Mouse (Mus musculus): ENCODE measurements at regions not wholly inside any gene's neighbourhood (a gene's known extent, or its start where the extent isn't known, plus 50 kb on each side); places are given as distances from the start of the nearest gene placed in this dataset.
"Not testable (repeated sequence)": the region's sequence is repeated elsewhere in the genome, so short reads cannot be mapped to it uniquely, and the experiment has no call there.

GRCm38 (mm10) chr14:104410730-104411129, 57.1 kb downstream of the Pou4f1 start:
- DNase-seq: no peak

DNA sequence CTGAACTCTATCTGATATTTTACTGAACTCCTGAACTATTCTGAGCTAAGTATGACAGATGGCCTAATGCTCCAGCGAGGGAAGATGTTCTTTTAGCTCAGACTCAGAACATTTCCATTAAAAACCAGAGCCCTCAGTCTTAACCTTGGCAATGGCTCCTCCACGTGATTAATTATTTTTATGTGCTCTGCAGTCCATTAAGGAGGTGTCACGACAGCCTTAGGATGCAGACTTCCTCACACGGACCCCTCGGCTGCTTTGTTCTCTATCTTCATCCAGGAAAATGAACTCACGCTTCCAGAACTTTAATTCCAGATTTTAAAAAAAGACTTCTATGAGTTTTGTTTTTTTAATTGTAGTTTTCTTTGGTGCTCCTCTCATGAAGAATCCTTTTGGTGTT, 57.5 kb downstream of the Pou4f1 start:
- DNase-seq: no peak

DNA sequence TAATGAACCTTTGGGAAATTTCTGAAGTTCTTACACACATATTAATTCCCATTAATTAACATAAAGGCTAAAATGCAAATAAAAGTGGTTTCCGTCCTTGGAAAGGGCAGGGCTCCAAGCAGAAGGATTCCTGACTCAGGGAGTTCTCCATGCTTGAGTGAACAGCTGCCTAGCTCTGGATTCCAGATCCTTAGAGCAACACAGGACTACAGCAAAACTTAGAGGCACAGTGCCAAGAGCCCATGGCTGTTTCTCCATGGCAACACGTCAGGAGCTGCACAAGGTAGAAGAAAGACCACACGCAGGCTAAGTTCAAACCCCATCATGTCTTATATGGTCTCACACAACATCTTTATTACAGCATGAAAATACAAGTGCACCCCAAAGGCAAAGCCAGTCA, 61.7 kb downstream of the Pou4f1 start:
- peak in 1 of 2 experiments; percentile 4 for DNase-seq

- no peak for DNase-seq
Measured at GRCm38 (mm10) chr14:104389297-104390071, 78.3 kb downstream of the Pou4f1 start.

GRCm38 (mm10) chr14:104388879-104389278, 78.9 kb downstream of the Pou4f1 start:
- no peak for DNase-seq

- DNase-seq: no peak
Measured at GRCm38 (mm10) chr14:104380986-104381385, 86.8 kb downstream of the Pou4f1 start.

- no peak for DNase-seq
Measured at GRCm38 (mm10) chr14:104372776-104373175, 95.0 kb downstream of the Pou4f1 start.

DNA sequence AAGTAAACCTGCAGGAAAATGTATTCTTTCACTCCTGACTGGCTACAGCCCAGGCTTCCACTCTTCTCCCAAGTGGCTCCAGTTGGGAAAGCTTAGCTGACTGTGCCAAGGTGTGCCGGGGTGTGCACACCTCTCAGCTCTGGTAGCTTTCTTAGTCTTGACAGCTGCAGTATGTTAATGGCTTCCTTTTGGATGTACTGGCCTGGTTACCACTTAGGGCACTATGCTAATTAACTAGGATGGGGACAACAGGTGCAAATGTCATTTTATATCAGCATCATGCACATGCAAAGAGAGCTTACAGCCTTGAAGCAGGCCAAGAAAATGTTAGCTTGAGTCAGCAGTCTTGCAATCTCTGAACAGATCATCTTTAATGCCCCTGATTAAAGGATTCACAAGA, 111.2 kb downstream of the Pou4f1 start:
- DNase-seq: no peak

GRCm38 (mm10) chr14:104336783-104337182, 131.0 kb downstream of the Pou4f1 start:
- not testable (repeated sequence) for DNase-seq

DNA sequence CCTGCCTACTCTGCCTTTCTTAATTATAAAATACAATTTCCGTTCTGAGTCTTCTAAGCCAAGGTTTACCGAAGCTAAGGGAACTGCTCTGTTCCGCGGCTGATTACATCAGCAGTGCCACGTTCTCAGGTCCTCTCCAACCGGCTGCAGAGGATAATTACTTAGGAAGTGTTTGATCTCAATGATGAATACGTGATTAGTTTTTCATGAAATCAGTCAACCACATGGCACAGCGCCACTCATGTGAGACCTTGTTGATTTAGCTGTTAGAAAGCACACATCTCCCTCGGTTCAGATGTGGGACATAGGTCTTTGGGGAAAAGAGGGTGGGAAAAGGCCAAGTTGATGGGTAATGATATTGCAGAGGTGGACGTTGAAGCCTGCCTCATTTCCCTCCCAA, 141.7 kb downstream of the Pou4f1 start:
- DNase-seq: no peak

DNA sequence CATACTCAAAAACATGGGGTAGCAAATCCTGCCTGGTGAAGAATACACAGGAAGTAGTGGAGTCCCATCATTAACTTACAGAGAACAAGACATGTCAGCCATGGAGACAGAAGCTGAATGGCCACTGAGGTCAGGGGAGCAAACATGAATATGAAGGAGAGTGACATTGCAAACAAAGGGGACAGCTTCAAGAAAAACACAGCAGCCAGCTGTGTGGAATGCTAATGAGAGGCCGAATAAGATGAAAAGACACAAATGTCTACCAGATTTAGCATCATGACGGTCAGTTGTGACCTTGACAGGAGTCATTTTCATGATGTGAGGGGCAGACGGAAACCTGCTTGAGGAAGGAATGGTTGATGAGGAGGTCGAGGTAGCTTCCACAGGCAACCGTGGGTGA, 167.7 kb downstream of the Pou4f1 start:
- DNase-seq: no peak

DNA sequence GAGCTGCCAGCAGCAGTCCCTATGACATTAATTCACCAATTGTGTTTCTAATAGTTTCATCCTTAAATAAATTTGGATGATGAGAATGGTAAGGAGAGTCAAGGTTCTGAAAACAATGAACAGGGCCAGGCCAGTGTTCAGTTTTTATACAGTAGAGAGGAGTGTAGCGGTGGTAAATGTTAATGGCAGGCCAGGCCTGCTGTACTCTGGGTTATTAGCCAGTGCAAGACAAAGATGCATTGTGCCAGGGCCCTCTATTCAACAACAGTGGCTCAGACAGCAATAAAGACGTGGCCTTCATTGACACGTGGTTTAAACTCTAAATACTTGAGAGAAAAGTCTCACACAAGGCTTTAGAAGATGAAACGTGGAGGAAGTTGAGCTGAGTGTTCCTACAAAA, 169.5 kb downstream of the Pou4f1 start:
- DNase-seq: no peak

DNA sequence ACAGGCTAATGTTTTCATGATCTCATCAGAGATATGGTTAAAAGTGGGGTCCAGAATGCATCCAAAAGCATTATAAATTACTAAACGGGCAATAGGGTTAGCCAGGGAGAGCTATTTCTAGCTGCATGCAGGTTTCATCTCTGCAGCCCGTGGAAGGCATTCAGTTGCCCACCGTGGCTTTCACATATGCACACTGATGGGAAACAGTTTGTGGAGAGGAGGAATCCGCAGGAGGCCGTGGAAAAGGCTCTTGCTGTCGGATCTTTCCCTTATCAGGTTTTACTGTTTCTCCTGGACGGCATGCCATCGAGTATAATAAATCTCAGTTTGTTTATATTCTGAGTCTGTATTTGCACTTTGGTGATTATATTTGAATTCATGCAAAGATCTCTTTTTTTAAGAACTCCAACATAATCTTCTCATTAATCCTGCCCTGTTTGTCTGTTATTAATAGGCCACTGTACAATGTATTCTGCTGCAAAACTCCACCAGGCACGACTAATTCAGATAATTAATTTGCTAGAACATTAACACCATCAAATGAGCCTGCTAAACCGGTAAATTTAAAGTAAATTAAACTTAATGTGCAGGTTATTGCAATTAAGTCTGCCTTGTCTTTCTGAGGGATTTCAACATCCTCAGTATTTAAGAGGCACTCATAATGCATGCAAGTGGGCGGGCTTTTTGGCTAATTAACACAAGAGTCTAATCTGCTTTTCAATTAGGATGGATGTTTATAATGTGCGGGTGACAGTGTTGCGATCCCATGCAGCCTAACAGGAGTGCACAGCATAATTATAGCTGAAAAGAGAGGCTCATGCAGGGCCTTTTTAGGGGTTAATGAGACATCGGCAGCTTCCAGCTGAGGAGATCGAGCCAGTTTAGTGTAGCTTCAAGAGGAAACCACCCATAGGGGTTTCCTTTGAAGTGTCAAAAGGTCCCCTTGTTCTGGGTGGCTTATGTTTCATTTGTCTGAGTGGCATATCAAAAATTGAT, 170.2 kb downstream of the Pou4f1 start:
- DNase-seq: no peak

DNA sequence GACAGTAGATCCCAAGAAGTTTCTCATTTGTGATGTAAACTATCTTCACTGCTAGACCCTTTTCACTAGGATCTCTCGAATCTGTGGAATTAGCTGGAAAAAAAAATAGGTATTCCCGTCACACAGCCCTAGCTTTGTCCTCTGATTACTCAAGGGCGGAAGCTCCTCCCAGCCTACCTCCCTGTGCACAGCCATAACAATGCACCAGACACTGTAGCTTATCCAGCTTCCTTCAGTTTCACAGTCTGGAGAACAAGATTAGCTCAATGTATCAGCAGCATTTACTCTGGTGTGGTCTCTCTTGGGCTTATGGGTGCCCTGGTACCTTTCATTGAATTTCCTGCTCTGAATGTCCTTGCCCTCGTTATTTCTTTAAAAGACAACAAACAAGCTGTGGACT, 174.0 kb downstream of the Pou4f1 start:
- no peak for DNase-seq

DNA sequence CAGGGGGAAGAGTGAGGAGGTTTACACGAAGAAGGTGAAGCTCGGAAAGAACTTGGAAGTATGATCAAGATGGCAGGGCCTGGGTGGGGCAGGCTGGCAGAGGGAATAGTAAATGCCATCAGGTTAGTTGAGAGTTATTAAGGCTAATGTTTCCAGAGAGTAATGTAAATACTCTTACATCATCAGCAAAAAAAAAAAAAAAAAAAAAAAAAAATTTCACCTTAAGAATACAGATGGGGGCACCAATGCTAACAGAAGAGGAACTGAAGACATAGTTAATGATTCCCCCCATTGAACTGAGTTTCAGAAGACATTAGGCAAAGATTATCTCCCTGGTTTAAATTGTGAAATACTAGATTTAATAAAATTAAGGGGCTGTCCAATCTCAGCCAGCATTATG, 174.7 kb downstream of the Pou4f1 start:
- no peak for DNase-seq

DNA sequence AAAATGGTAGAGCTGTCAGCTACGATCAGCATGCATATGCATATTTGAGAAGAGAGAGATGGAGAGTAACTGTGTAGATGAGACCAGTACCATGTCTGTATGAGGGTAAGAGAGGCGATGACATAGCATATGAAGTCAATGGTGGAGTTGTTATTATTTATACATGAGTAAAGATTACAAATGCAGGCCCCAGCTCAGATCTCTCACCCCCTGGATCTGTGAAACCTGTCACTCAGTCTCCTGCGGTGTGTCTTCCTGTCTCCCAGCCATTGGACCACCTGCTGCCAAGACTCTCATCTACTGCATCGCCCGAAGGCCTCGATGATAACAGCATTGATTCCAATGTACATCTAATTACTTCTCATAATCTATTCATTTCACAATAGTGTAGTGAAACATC, 187.4 kb downstream of the Pou4f1 start:
- no peak for DNase-seq

GRCm38 (mm10) chr14:104279890-104280289, 187.9 kb downstream of the Pou4f1 start:
- DNase-seq: no peak

DNA sequence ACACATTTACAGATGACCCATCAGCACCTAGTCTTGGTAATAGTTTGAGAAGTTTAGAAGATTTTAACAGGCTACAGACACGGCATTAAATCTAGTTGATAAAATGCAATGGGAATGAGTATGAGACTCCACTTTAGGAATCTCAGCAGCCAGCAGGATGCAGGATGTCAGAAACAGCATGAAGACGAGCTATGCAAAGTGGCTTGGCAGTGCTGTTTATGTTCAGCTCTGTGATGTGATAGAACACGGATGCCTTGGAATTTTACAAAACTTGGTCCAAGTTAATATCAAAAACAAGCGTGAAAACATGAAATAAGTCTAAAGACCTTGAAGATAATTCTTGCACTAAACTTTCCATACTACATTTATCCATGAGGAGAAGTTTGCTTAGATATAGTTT, 193.0 kb downstream of the Pou4f1 start:
- no peak for DNase-seq

GRCm38 (mm10) chr14:104264919-104265764, 202.7 kb downstream of the Pou4f1 start:
- DNase-seq: no peak

DNA sequence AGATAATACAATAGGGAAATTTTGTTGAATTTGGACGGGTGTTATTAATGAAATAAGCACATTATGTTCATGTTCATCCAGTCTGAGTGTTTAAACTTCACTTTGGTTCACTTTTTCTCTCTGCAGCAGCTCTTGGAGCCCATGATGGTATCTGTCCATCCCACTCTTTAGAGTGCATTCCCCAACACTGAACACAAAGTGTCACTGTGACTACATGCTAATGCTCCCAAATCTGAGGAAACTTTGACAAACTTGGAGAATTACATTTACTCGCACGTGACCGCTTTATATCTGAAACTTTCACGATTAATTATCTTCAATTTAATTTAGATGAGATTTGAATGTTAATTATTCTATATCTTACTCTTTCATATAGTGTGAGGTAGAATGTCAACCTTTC, 250.8 kb downstream of the Pou4f1 start:
- DNase-seq: no peak

DNA sequence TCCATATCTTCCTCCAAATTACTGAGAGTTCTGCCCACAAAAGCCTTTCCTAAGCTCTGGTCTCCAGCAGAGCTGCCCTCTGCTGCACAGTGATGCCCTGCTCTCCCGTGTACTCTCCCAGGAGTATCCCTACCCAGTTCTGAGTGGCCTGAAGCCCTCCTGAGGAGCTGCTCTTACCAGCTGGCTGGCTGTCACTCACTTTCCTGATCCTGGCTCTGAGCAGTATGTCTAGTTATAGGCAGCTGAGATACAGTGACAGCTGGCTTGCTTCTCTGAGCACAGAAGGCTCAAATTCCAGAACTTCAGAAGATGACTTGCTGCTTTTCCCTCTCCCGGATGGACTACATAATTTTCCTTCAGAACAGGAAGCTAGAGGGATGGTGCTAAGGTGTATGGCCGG, 257.1 kb downstream of the Pou4f1 start:
- DNase-seq: no peak

DNA sequence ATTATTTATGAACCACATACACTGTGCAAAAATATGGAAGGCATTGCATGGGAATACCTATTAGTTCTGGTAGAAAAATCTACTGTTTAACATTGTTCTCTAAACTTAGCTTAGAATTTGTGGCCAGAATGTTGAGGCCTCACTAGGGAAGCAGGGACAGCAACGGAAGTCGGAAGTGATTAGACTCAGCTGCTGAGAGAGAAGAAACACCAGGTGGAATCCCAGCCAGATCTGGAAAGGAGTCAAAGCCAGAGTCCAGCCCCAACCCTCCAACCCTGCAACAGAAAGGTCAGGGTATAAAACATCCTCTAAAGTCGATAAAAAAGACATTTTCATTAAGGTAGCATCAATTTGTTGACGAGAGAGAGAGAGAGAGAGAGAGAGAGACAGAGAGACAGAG, 258.9 kb downstream of the Pou4f1 start:
- no peak for DNase-seq

Measured in kidney, adult 8-10 months (tissue).